Mouse (Mus musculus) midbrain, postnatal 0 days (tissue): ENCODE data around the gene Rpf2. TPM values are rescaled to one million over a fixed set of nuclear protein-coding genes. Genes with fewer than 3 reads are reported as not detected.

ENCODE experiments used
- ATAC-seq: fragments of 200-750 bp; cut with Nextera tagmentation; 2 replicates; pipeline ENCODE4 v1.8.0; 2017; ENCODE audit warnings: moderate number of reproducible peaks, mild to moderate bottlenecking, moderate TSS enrichment, moderate library complexity; ENCODE audit not compliant: low FRiP score
- DNase-seq: peaks from one replicate; pipeline ENCODE4 v3.0.0-alpha.2; 2015; ENCODE audit warnings: low spot score
- H3K27ac ChIP-seq: fragments of 300-500 bp; sonication (generic); 2 replicates; pipeline ENCODE4 v1.5.1; 2014; ENCODE audit warnings: low read depth, mild to moderate bottlenecking, low read length, mixed read lengths
- H3K27me3 ChIP-seq: fragments of 300-500 bp; sonication (generic); 2 replicates; pipeline ENCODE4 v1.6.1; 2014; ENCODE audit warnings: low read length, control low read depth, mixed read lengths; ENCODE audit not compliant: insufficient read depth
- H3K36me3 ChIP-seq: fragments of 300-500 bp; sonication (generic); 2 replicates; pipeline ENCODE4 v1.6.1; 2014; ENCODE audit warnings: low read length, control low read depth, mixed read lengths; ENCODE audit not compliant: insufficient read depth
- H3K4me1 ChIP-seq: fragments of 300-500 bp; sonication (generic); 2 replicates; pipeline ENCODE4 v1.6.1; 2014; ENCODE audit warnings: mild to moderate bottlenecking, control low read depth, antibody characterized with exemption, low read length, mixed read lengths; ENCODE audit not compliant: insufficient read depth
- H3K4me2 ChIP-seq: fragments of 300-500 bp; sonication (generic); 2 replicates; pipeline ENCODE4 v1.6.1; 2014; ENCODE audit warnings: low read depth, mild to moderate bottlenecking, low read length, mixed read lengths; ENCODE audit not compliant: poor library complexity, severe bottlenecking
- H3K4me3 ChIP-seq: fragments of 300-500 bp; sonication (generic); 2 replicates; pipeline ENCODE4 v1.5.1; 2014; ENCODE audit warnings: low read depth, mild to moderate bottlenecking, low read length, moderate library complexity
- H3K9ac ChIP-seq: fragments of 300-500 bp; sonication (generic); replicated peaks from 2 replicates; pipeline ENCODE4 v1.6.1; 2014; ENCODE audit warnings: mild to moderate bottlenecking, low read length, moderate library complexity, mixed read lengths; ENCODE audit not compliant: poor library complexity, severe bottlenecking
- H3K9me3 ChIP-seq: fragments of 300-500 bp; sonication (generic); 2 replicates; pipeline ENCODE4 v1.6.1; 2016; ENCODE audit warnings: low read length, control low read depth
- CTCF ChIP-seq: IDR thresholded peaks from 2 replicates; pipeline ENCODE4 v1.5.1; 2016; ENCODE audit warnings: antibody characterized with exemption, mild to moderate bottlenecking
- WGBS: fragments of 180-500 bp; shearing (Covaris S2); extraction: QIAGEN DNeasy Blood & Tissue Kit; methylation state at CpG from one replicate; pipeline ENCODE4 v1.1.7; 2014; 5-methylcytosine and 5-hydroxymethylcytosine counted together
- polyA plus RNA-seq: library from polyadenylated mRNA; unstranded; fragments of >200 nt; fragmentation: Nextera tagmentation; extraction: Ambion mirVana; gene quantifications from 2 replicates; pipeline ENCODE4 v1.2.1, GENCODE M21; 2015
- total RNA-seq: library from RNA; depleted of rRNA; stranded (reverse); fragments of >200 nt; gene quantifications from 2 replicates; pipeline ENCODE4 v1.2.3, GENCODE M21; 2014

The Rpf2 gene
- total and polyA plus RNA-seq, 2 experiments from 2014 or later = 18.7 to 52.3 TPM

- Histone ChIP-seq H3K36me3 (no peaks in the 10 kb centered on the region), H3K9ac (no peak overlapping the region), H3K4me3 (no peak overlapping the region), H3K27ac (no peak overlapping the region), H3K27me3 (no peaks in the 10 kb centered on the region), H3K4me1 (no peaks in the 10 kb centered on the region), H3K4me2 (no peak overlapping the region), H3K9me3 (no peaks in the 10 kb centered on the region)
- TF ChIP-seq CTCF = no peak
- 88% methylated on average over 9 of the region's 9 CpGs for WGBS
- ATAC-seq = no peak
- no peak for DNase-seq
These were observed 36.8 kb upstream of the Rpf2 start for GRCm38 (mm10) chr10:40283636-40284035.

GRCm38 (mm10) chr10:40281565-40281964, 34.7 kb upstream of the Rpf2 start:
- Histone ChIP-seq H3K27ac (no peak overlapping the region), H3K36me3 (no peaks in the 10 kb centered on the region), H3K4me2 (no peak overlapping the region), H3K9ac (no peak overlapping the region), H3K27me3 (no peaks in the 10 kb centered on the region), H3K4me3 (no peak overlapping the region), H3K4me1 (no peaks in the 10 kb centered on the region), H3K9me3 (no peaks in the 10 kb centered on the region)
- WGBS = 97% methylated on average over 2 of the region's 2 CpGs
- ATAC-seq (no peak), DNase-seq (no peak)
- TF ChIP-seq CTCF = no peak

- H3K27ac ChIP-seq = no peak overlapping the region
- WGBS = 74% methylated on average over 5 of the region's 5 CpGs
- no peaks in the 10 kb centered on the region for H3K9me3 ChIP-seq
- H3K4me2 ChIP-seq = no peak overlapping the region
- no peaks in the 10 kb centered on the region for H3K4me1 ChIP-seq
- no peaks in the 10 kb centered on the region for H3K36me3 ChIP-seq
- ATAC-seq (no peak), DNase-seq (no peak)
- H3K4me3 ChIP-seq = no peak overlapping the region
- no peak for TF ChIP-seq CTCF
- no peak overlapping the region for H3K9ac ChIP-seq
- H3K27me3 ChIP-seq = no peaks in the 10 kb centered on the region
These were observed 31.5 kb upstream of the Rpf2 start for GRCm38 (mm10) chr10:40278317-40278716.

GRCm38 (mm10) chr10:40275991-40276390, 29.2 kb upstream of the Rpf2 start:
- no peak for DNase-seq
- no peak for TF ChIP-seq CTCF
- WGBS = 82% methylated on average over 7 of the region's 7 CpGs
- Histone ChIP-seq H3K9ac (no peak overlapping the region), H3K36me3 (no peaks in the 10 kb centered on the region), H3K9me3 (no peaks in the 10 kb centered on the region), H3K4me1 (no peaks in the 10 kb centered on the region), H3K4me3 (no peak overlapping the region), H3K4me2 (no peak overlapping the region), H3K27me3 (no peaks in the 10 kb centered on the region), H3K27ac (no peak overlapping the region)
- ATAC-seq = no peak

GRCm38 (mm10) chr10:40273938-40274337, 27.1 kb upstream of the Rpf2 start:
- no peak for TF ChIP-seq CTCF
- H3K4me1 ChIP-seq = no peaks in the 10 kb centered on the region
- no peak for DNase-seq
- H3K36me3 ChIP-seq = no peaks in the 10 kb centered on the region
- ATAC-seq = no peak
- H3K4me2 ChIP-seq = no peak overlapping the region
- H3K4me3 ChIP-seq = no peak overlapping the region
- H3K27ac ChIP-seq = no peak overlapping the region
- H3K9me3 ChIP-seq = no peaks in the 10 kb centered on the region
- H3K27me3 ChIP-seq = no peaks in the 10 kb centered on the region
- H3K9ac ChIP-seq = no peak overlapping the region
- WGBS = 82% methylated on average over 5 of the region's 5 CpGs

GRCm38 (mm10) chr10:40271216-40271615, 24.4 kb upstream of the Rpf2 start:
- Histone ChIP-seq H3K9me3 (no peaks in the 10 kb centered on the region), H3K4me1 (no peaks in the 10 kb centered on the region), H3K27ac (no peak overlapping the region), H3K4me2 (no peak overlapping the region), H3K9ac (no peak overlapping the region), H3K4me3 (no peak overlapping the region), H3K36me3 (no peaks in the 10 kb centered on the region), H3K27me3 (no peaks in the 10 kb centered on the region)
- no peak for TF ChIP-seq CTCF
- 89% methylated on average over 3 of the region's 3 CpGs for WGBS
- DNase-seq (no peak), ATAC-seq (no peak)

GRCm38 (mm10) chr10:40264920-40265319, 18.1 kb upstream of the Rpf2 start:
- H3K4me3 ChIP-seq = no peak overlapping the region
- H3K9ac ChIP-seq = no peak overlapping the region
- H3K4me2 ChIP-seq = no peak overlapping the region
- no peaks in the 10 kb centered on the region for H3K27me3 ChIP-seq
- no peak for TF ChIP-seq CTCF
- no peaks in the 10 kb centered on the region for H3K9me3 ChIP-seq
- no peaks in the 10 kb centered on the region for H3K4me1 ChIP-seq
- 83% methylated on average over 3 of the region's 3 CpGs for WGBS
- ATAC-seq (no peak), DNase-seq (no peak)
- no peak overlapping the region for H3K27ac ChIP-seq
- H3K36me3 ChIP-seq = no peaks in the 10 kb centered on the region
